Mouse (Mus musculus) lung, postnatal 25 days (tissue): ENCODE measurements at regions not wholly inside any gene's neighbourhood (a gene's known extent, or its start where the extent isn't known, plus 50 kb on each side); places are given as distances from the start of the nearest gene placed in this dataset.

ENCODE experiments used
- DNase-seq: peaks from one replicate; pipeline ENCODE4 v3.0.0; 2022; ENCODE audit warnings: low spot score

GRCm38 (mm10) chr11:42949823-42950222, 85.7 kb upstream of the Gm9972 start:
- DNase-seq, result no peak

- DNase-seq, result no peak
Measured at GRCm38 (mm10) chr11:42954169-42954568, 81.4 kb upstream of the Gm9972 start.

GRCm38 (mm10) chr11:42965732-42966131, 69.8 kb upstream of the Gm9972 start:
- DNase-seq, result no peak

- no peak for DNase-seq
Measured at GRCm38 (mm10) chr11:42978245-42978644, 57.3 kb upstream of the Gm9972 start.
